Mouse (Mus musculus): Measurements from ENCODE around the gene Slc5a2.

DNA sequence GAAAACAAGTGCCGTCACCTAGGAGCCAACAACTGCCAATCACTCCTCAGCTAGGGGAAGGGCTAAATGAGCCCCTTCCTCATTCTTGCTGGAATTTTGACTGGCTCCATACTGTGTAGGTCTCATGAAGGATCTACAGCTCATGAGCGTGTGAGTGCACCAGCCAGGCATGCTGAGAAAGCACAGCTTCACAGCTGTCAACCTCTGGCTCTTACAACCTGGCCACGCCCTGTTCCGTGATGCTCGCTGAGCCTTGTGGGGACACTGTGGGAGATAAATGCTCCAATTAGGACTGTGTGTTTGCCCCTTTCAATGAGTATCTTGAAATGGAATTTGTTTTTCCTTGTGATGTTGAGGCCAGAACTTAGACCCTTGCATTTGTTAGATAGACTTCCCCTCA is 15.5 kb upstream of the Slc5a2 start:
- TF ChIP-seq POLR2A (IDR thresholded peaks at IDR 0.05; ENCODE audit: insufficient read length, low read depth): no peak
- no peak for TF ChIP-seq MAX (IDR thresholded peaks at IDR 0.05; ENCODE audit: low read depth)
- TF ChIP-seq TCF12 (IDR thresholded peaks at IDR 0.05; ENCODE audit: insufficient read depth, poor library complexity, severe bottlenecking): no peak
- no peak for TF ChIP-seq MYOG (IDR thresholded peaks at IDR 0.05; ENCODE audit: control insufficient read depth in 1 of 3, insufficient read depth in 1 of 3, insufficient read length in 2 of 3, low read depth in 2 of 3)
- no peak for TF ChIP-seq POLR2AphosphoS2 (IDR thresholded peaks at IDR 0.05; ENCODE audit: insufficient read length, low read depth)
- TF ChIP-seq E2F4 (IDR thresholded peaks at IDR 0.05; ENCODE audit: insufficient read depth): no peak
- no peak for TF ChIP-seq CEBPB (IDR thresholded peaks at IDR 0.05; ENCODE audit: insufficient read depth, poor library complexity, severe bottlenecking)
- no peak for TF ChIP-seq USF1 (IDR thresholded peaks at IDR 0.05; ENCODE audit: low read depth)
- TF ChIP-seq MYOD1 (IDR thresholded peaks at IDR 0.05; ENCODE audit: control insufficient read depth in 1 of 3, insufficient read length in 2 of 3, low read depth in 2 of 3): no peak
- no peak for TF ChIP-seq REST (IDR thresholded peaks at IDR 0.05; ENCODE audit: insufficient read depth, insufficient read length)
- TF ChIP-seq SRF (IDR thresholded peaks at IDR 0.05; ENCODE audit: control insufficient read depth, insufficient read length, low read depth): no peak

All from myocyte (in vitro differentiated cells).